Mouse (Mus musculus) G1E (cell line): ENCODE results near the gene Gpr89.

ENCODE experiments used
- CTCF ChIP-seq: IDR thresholded peaks from 2 replicates; pipeline ENCODE4 v1.5.1; 2012; ENCODE audit warnings: low read depth, low read length, inconsistent platforms, mixed read lengths
- TAL1 ChIP-seq: conservative IDR thresholded peaks from 2 replicates; pipeline ENCODE4 v1.6.1; 2012; ENCODE audit warnings: low read depth, low read length, inconsistent platforms, mixed read lengths

- TF ChIP-seq CTCF, result no peak
- TF ChIP-seq TAL1, result no peak
These were observed 59.3 kb downstream of the Gpr89 start for GRCm38 (mm10) chr3:96845806-96846205.
